ENCODE assay signal across 8 mouse cellular contexts in genomic region chr1:51879333-51879770, GRCm38 (mm10). TPM values are rescaled to one million over a fixed set of nuclear protein-coding genes. Genes with fewer than 3 reads are reported as not detected.
DNase-seq lines count a peak whose midpoint lies in the region; ATAC-seq lines count a peak whose summit lies in the region.

No protein-coding gene starts in this region.

- peak overlapping the region; percentile 70 for H3K27ac ChIP-seq in embryonic facial prominence, embryonic 10.5 days (replicated peaks)
- no peak overlapping the region; the same call in 1 of the 2 replicates for H3K27ac ChIP-seq in hindbrain, embryonic 12.5 days
- peak overlapping the region; percentile 19; the same call in 1 of the 2 replicates for H3K27ac ChIP-seq in liver, embryonic 11.5 days (ENCODE audit: low read depth, low read length)

- peak; percentile 82 for DNase-seq in R1 (ENCODE audit: low read depth, low spot score)
- DNase-seq in embryonic facial prominence, embryonic 10.5 days (ENCODE audit: low spot score) = peak; percentile 35
- DNase-seq in liver, embryonic 11.5 days (ENCODE audit: low spot score) = no peak
- peak; percentile 16 for DNase-seq in yolk sac, embryonic 10.5 days (ENCODE audit: low spot score)
- no peak for DNase-seq in layer of hippocampus, adult 11-12 months (ENCODE audit: low spot score)
- no peak for DNase-seq in frontal cortex, postnatal 25 days (ENCODE audit: low spot score in 2 of 2)
- no peak for DNase-seq in thymus, postnatal 0 days (ENCODE audit: low spot score)

- no peaks in the 10 kb centered on the region for H3K9me3 ChIP-seq in embryonic facial prominence, embryonic 10.5 days
- H3K9me3 ChIP-seq in hindbrain, embryonic 12.5 days (replicated peaks) = no peaks in the 10 kb centered on the region
- H3K9me3 ChIP-seq in liver, embryonic 11.5 days (ENCODE audit: control insufficient read depth, low read length) = no peaks in the 10 kb centered on the region

- H3K9ac ChIP-seq in hindbrain, embryonic 12.5 days = no peak overlapping the region
- H3K9ac ChIP-seq in liver, embryonic 11.5 days (ENCODE audit: low read depth, low read length) = no peak overlapping the region

- no peak overlapping the region for H3K4me3 ChIP-seq in embryonic facial prominence, embryonic 10.5 days
- H3K4me3 ChIP-seq in hindbrain, embryonic 12.5 days = no peak overlapping the region
- no peak overlapping the region for H3K4me3 ChIP-seq in liver, embryonic 11.5 days (ENCODE audit: low read depth, low read length)

- 8% methylated on average over 9 of the region's 9 CpGs for WGBS in embryonic facial prominence, embryonic 10.5 days
- 8% methylated on average over 9 of the region's 9 CpGs for WGBS in hindbrain, embryonic 12.5 days
- WGBS in liver, embryonic 11.5 days = 21% methylated on average over 9 of the region's 9 CpGs

- no peaks in the 10 kb centered on the region for H3K27me3 ChIP-seq in embryonic facial prominence, embryonic 10.5 days (replicated peaks; ENCODE audit: low read depth, poor library complexity, severe bottlenecking)
- no peaks in the 10 kb centered on the region for H3K27me3 ChIP-seq in hindbrain, embryonic 12.5 days
- H3K27me3 ChIP-seq in liver, embryonic 11.5 days (replicated peaks; ENCODE audit: control insufficient read depth, insufficient read depth, low read length) = no peaks in the 10 kb centered on the region

- H3K4me2 ChIP-seq in hindbrain, embryonic 12.5 days (replicated peaks) = no peak overlapping the region
- no peak overlapping the region for H3K4me2 ChIP-seq in liver, embryonic 11.5 days

- 0 out of 2 replicates have a peak, but pooled peaks have one; percentile 24 for ATAC-seq in hindbrain, embryonic 12.5 days (ENCODE audit: low FRiP score)
- ATAC-seq in liver, embryonic 11.5 days (replicated peaks; ENCODE audit: low FRiP score) = 0 out of 2 replicates have a peak, but pooled peaks have one; percentile 39

- H3K4me1 ChIP-seq in embryonic facial prominence, embryonic 10.5 days = peaks cover 25% of the 10 kb centered on the region
- H3K4me1 ChIP-seq in hindbrain, embryonic 12.5 days = peaks cover 15% of the 10 kb centered on the region
- H3K4me1 ChIP-seq in liver, embryonic 11.5 days (replicated peaks; ENCODE audit: control insufficient read depth, insufficient read depth, low read length) = peaks cover 7% of the 10 kb centered on the region

- H3K36me3 ChIP-seq in embryonic facial prominence, embryonic 10.5 days (replicated peaks) = peaks cover 35% of the 10 kb centered on the region
- H3K36me3 ChIP-seq in hindbrain, embryonic 12.5 days = peaks cover 9% of the 10 kb centered on the region
- H3K36me3 ChIP-seq in liver, embryonic 11.5 days (ENCODE audit: control insufficient read depth, insufficient read depth, low read length) = no peaks in the 10 kb centered on the region

RNA-seq across cellular contexts. Expression of gene Myo1b, which starts 36.5 kb away (rescaled TPM):
- polyA plus RNA-seq in embryonic facial prominence, embryonic 10.5 days (2016; fragmentation: Nextera tagmentation; extraction: Ambion mirVana) = 85.5 and 91.6 TPM in 2 replicates
- 110 and 116 TPM in 2 replicates for polyA plus RNA-seq in hindbrain, embryonic 12.5 days (2016; fragmentation: Nextera tagmentation; extraction: Ambion mirVana)
- 26.4 and 27.0 TPM in 2 replicates for polyA plus RNA-seq in liver, embryonic 11.5 days (2014; fragmentation: Nextera tagmentation; extraction: Ambion mirVana)
- 20.0 and 22.1 TPM in 2 replicates for polyA plus RNA-seq in thymus, postnatal 0 days (2015; fragmentation: Nextera tagmentation; extraction: Ambion mirVana)

Comparison
In these comparisons a context has a peak if more than half of its experiments do, and no peak if none do; other contexts are left out.
1. DNase-seq: peak in R1 (single experiment), embryonic facial prominence, embryonic 10.5 days (single experiment) and yolk sac, embryonic 10.5 days (single experiment); none in liver, embryonic 11.5 days (single experiment), layer of hippocampus, adult 11-12 months (single experiment), frontal cortex, postnatal 25 days (0 of 2) and thymus, postnatal 0 days (single experiment).